Mouse (Mus musculus) hindbrain, embryonic 11.5 days (tissue): ENCODE data around the gene Fam53a. TPM values are rescaled to one million over a fixed set of nuclear protein-coding genes. Genes with fewer than 3 reads are reported as not detected.

ENCODE experiments used
- polyA plus RNA-seq: library from polyadenylated mRNA; unstranded; fragments of >200 nt; fragmentation: Nextera tagmentation; extraction: Ambion mirVana; gene quantifications from 2 replicates; pipeline ENCODE4 v1.2.1, GENCODE M21; 2014

The Fam53a gene
- polyA plus RNA-seq, 1 experiment from 2014 or later = 50.3 TPM

Other genes starting within 250 kb of the Fam53a start
- 0.32 and 0.60 TPM in 2 replicates for gene Nkx1-1, start 195.7 kb downstream of the Fam53a start, polyA plus RNA-seq
- gene Gm9903, start 290 bp upstream of the Fam53a start, polyA plus RNA-seq = 0.66 and 0.94 TPM in 2 replicates
- 257 and 262 TPM in 2 replicates for gene Slbp, start 22.9 kb upstream of the Fam53a start, polyA plus RNA-seq
- gene Tacc3, start 28.5 kb upstream of the Fam53a start, polyA plus RNA-seq = 232 and 255 TPM in 2 replicates
- gene Tmem129, start 28.8 kb upstream of the Fam53a start, polyA plus RNA-seq = 37.2 and 39.0 TPM in 2 replicates
- gene Fgfr3, start 92.0 kb upstream of the Fam53a start, polyA plus RNA-seq = 50.9 and 56.4 TPM in 2 replicates
- gene Letm1, start 153.2 kb upstream of the Fam53a start, polyA plus RNA-seq = 40.2 and 44.9 TPM in 2 replicates
- 95.3 and 104 TPM in 2 replicates for gene Nsd2, start 191.1 kb upstream of the Fam53a start, polyA plus RNA-seq